Mouse (Mus musculus): ENCODE results near the gene Cdc42ep3. TPM values are rescaled to one million over a fixed set of nuclear protein-coding genes. Genes with fewer than 3 reads are reported as not detected.

Cdc42ep3 gene
- polyA plus RNA-seq, 1 experiment, result 102 TPM

DNA sequence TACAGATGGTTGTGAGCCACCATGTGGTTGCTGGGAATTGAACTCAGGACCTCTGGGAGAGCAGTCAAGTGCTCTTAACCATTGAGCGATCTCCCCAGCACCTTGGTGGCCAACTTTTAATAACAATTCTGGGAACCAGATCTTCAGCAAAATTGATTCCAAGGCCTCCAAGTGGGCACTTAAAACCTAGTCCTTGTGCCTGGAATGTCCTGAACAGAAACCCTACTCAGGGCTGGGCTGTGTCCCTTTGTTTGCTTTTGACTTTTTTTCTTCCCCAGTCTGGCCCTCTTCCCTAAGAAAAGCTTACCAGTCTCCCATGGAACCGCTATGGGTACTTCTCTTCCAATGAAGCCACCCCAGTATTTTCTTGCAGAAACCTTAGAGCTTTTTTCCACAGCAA lies 24.5 kb downstream of the Cdc42ep3 start:
- TF ChIP-seq POLR2A (IDR thresholded peaks at IDR 0.05; ENCODE audit: low read depth, low read length) (no peak), CTCF (IDR thresholded peaks at IDR 0.05; ENCODE audit: borderline replicate concordance, insufficient read depth, low read length) (no peak)

DNA sequence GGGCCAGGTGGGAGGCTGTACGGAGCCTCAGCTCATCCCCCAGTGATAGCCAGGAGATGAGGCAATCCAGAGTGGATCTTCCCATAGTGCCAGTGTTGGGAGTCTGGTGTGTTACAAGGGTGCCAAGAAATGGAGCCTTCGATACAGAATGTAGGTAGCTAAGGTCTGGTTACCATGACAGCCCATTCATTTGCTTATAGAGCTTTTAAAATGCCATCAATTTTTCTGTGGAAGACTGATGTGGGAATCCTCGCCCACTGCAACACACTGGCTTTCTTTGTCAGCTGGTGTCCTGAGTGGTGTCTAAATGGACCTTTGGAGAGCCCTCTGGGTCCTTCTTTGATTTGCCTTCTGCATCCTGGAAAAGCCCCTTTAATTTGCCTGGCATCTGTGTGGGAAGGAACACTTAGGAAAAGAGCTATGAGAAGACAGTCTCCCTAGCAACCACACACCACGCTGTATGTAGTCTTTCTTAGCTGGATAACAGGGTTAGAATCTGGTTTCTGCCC lies 28.0 kb downstream of the Cdc42ep3 start:
- H3K4me1 ChIP-seq (ENCODE audit: control insufficient read depth, insufficient read depth, low read length), result no peaks in the 10 kb centered on the region
- no peak overlapping the region for H3K4me3 ChIP-seq (ENCODE audit: insufficient read depth, low read length)
- TF ChIP-seq CTCF (IDR thresholded peaks at IDR 0.05; ENCODE audit: borderline replicate concordance, insufficient read depth, low read length), result no peak
- no peak for TF ChIP-seq POLR2A (IDR thresholded peaks at IDR 0.05; ENCODE audit: low read depth, low read length)

More for the DNA sequence above, 24.5 kb downstream of the Cdc42ep3 start:
- Histone ChIP-seq H3K4me3 (ENCODE audit: insufficient read depth, low read length) (no peak overlapping the region), H3K27ac (ENCODE audit: insufficient read depth, low read length) (no peak overlapping the region), H3K4me1 (ENCODE audit: control insufficient read depth, insufficient read depth, low read length) (no peaks in the 10 kb centered on the region)

DNA sequence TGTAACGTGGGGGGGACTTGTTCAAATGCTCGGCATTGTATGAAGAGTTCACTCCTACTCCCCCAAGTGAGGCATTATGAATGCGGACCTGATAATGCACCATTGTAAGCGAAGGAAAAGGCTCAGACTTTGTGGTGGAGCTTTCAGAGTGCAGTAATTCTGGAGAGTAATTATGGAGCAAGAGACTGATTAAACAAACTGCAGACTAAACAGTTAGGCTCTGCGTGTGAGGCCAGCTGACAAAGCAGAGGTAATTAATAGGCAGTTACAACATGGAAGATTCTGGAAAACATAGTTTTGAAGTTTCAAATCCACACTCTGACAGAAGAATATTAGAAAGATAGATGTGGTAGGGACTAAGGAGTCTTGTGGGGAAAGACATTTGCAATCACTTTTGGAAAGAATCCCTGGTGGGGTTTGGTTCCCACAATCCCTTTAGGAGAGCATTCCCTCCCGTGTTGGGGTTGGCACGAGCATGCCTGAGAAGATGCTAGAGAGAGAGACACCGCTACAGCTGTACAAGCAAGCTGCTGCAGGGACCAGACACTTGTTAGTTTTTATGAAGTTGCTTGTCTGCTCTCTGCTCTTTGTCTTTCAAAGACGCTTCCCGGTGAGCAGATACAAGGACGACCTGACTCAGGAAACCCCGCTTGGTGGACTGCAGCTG lies 37.7 kb downstream of the Cdc42ep3 start:
- no peak for TF ChIP-seq POLR2A (IDR thresholded peaks at IDR 0.05; ENCODE audit: low read depth, low read length)
- TF ChIP-seq CTCF (IDR thresholded peaks at IDR 0.05; ENCODE audit: borderline replicate concordance, insufficient read depth, low read length), result no peak
- Histone ChIP-seq H3K27ac (ENCODE audit: insufficient read depth, low read length) (no peak overlapping the region), H3K4me1 (ENCODE audit: control insufficient read depth, insufficient read depth, low read length) (no peaks in the 10 kb centered on the region), H3K4me3 (ENCODE audit: insufficient read depth, low read length) (no peak overlapping the region)

More for the DNA sequence above, 28.0 kb downstream of the Cdc42ep3 start:
- no peak overlapping the region for H3K27ac ChIP-seq (ENCODE audit: insufficient read depth, low read length)

DNA sequence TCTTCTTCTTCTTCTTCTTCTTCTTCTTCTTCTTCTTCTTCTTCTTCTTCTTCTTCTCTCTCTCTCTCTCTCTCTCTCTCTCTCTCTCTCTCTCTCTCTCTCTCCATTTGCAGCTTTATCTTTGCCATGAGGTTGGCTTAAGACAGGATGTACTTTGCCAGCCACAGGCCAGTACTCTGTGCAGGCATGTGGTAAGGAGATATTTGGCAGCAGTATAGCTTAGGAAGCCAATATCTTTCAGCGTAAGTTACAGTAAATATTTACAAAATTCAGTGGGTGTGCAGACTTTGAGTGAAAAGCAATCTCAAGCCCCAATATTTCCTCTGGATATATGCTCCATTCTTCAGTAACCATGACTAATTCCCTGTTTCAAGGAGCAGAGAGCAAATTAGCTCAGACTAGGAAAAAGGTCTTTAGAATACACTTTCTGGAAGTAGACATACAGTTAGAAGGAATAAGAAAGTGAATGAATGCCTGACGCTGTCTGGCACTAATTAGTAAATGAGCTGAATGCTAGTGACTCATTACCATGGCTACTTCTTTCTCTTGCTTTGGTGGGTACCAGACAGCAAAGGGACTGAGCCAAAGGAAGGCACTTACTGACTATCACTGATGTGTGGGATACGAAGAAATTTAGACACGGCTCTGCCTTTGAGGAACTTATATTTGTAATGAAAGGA lies 39.3 kb downstream of the Cdc42ep3 start:
- no peaks in the 10 kb centered on the region for H3K4me1 ChIP-seq (ENCODE audit: control insufficient read depth, insufficient read depth, low read length)
- no peak overlapping the region for H3K4me3 ChIP-seq (ENCODE audit: insufficient read depth, low read length)
- no peak for TF ChIP-seq CTCF (IDR thresholded peaks at IDR 0.05; ENCODE audit: borderline replicate concordance, insufficient read depth, low read length)
- TF ChIP-seq POLR2A (IDR thresholded peaks at IDR 0.05; ENCODE audit: low read depth, low read length), result no peak
- H3K27ac ChIP-seq (ENCODE audit: insufficient read depth, low read length), result no peak overlapping the region

GRCm38 (mm10) chr17:79310465-79310864 lies 44.4 kb downstream of the Cdc42ep3 start:
- Histone ChIP-seq H3K4me1 (ENCODE audit: control insufficient read depth, insufficient read depth, low read length) (no peaks in the 10 kb centered on the region), H3K4me3 (ENCODE audit: insufficient read depth, low read length) (no peak overlapping the region), H3K27ac (ENCODE audit: insufficient read depth, low read length) (no peak overlapping the region)
- TF ChIP-seq CTCF (IDR thresholded peaks at IDR 0.05; ENCODE audit: borderline replicate concordance, insufficient read depth, low read length) (no peak), POLR2A (IDR thresholded peaks at IDR 0.05; ENCODE audit: low read depth, low read length) (no peak)

DNA sequence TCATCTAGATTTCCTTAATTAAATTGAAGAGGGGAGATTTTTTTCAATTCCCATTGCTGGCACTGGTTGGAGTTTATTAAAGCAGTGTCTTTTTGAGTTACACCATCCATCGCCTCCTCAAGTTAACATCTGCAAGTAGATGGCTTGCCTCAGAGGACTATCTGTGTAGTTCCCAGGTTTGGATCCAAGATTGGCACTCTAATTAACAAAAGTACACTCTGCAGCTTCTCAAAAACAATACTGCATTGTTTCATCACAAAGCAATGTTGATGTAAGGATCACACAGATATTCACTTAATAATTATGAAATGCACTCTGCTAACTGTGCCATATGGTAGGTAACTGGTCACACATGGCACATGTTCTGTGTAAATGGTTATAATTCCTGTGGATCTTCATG lies 45.4 kb downstream of the Cdc42ep3 start:
- H3K27ac ChIP-seq (ENCODE audit: insufficient read depth, low read length), result no peak overlapping the region
- no peaks in the 10 kb centered on the region for H3K4me1 ChIP-seq (ENCODE audit: control insufficient read depth, insufficient read depth, low read length)
- no peak overlapping the region for H3K4me3 ChIP-seq (ENCODE audit: insufficient read depth, low read length)
- TF ChIP-seq CTCF (IDR thresholded peaks at IDR 0.05; ENCODE audit: borderline replicate concordance, insufficient read depth, low read length) (no peak), POLR2A (IDR thresholded peaks at IDR 0.05; ENCODE audit: low read depth, low read length) (no peak)

DNA sequence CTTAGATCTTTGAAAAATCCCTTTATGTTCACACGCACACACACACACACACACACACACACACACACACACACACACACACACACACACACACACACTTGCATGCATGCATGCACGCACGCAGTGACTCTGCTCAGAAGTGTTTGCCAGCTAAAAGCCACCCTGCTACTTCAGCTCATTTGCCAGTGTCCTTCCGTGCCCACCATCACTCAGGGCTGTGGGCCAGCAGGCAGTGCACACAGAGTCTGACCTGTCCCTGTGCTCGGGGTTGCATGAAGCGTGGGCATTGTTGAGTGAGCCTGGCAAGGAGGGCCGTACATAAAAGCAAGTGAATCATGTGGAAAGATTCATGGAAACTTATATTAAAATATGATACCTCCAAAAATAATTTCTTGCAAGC lies 49.2 kb downstream of the Cdc42ep3 start:
- H3K4me3 ChIP-seq (ENCODE audit: insufficient read depth, low read length), result no peak overlapping the region
- no peak for TF ChIP-seq CTCF (IDR thresholded peaks at IDR 0.05; ENCODE audit: borderline replicate concordance, insufficient read depth, low read length)
- TF ChIP-seq POLR2A (IDR thresholded peaks at IDR 0.05; ENCODE audit: low read depth, low read length), result no peak
- H3K4me1 ChIP-seq (ENCODE audit: control insufficient read depth, insufficient read depth, low read length), result no peaks in the 10 kb centered on the region
- no peak overlapping the region for H3K27ac ChIP-seq (ENCODE audit: insufficient read depth, low read length)

DNA sequence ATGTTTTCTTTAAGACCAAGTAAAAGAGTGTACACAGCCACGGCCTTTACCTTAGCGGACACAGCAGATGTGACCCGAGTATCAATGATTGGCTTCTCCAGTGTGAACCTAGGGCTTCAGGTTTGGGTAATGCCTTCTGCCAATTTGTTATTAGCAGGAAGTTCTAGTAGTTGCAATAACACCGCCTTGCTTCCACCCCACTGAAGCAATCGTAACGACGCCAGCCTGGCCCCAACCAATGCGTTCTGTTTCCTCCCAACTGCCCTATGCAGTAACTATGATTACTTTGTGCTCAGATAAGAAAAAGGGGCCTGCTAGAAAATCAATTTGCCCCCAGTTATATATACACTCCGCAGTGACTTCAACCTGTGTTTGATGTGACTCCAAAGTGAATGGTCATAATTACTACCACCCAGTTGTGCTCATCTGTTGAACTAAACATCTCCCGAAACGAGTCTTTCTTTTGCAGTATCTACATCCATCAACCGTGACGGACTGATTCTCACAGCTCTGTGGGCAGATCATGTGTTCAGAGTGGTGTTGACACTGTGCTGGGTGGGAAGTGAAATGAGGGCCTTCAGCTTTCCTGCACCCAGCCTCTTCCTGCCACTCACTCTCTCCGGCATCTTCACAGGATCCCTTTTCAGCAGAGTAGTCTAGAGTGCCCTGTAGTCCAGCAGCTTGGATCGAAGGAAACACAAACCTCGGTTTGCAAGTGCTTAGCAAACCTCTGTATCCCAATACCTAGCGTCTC lies 51.0 kb downstream of the Cdc42ep3 start:
- H3K4me3 ChIP-seq (ENCODE audit: insufficient read depth, low read length), result no peak overlapping the region
- no peak overlapping the region for H3K27ac ChIP-seq (ENCODE audit: insufficient read depth, low read length)
- TF ChIP-seq CTCF (IDR thresholded peaks at IDR 0.05; ENCODE audit: borderline replicate concordance, insufficient read depth, low read length) (no peak), POLR2A (IDR thresholded peaks at IDR 0.05; ENCODE audit: low read depth, low read length) (no peak)
- peaks cover 5% of the 10 kb centered on the region; the same call in 1 of the 2 replicates for H3K4me1 ChIP-seq (ENCODE audit: control insufficient read depth, insufficient read depth, low read length)

DNA sequence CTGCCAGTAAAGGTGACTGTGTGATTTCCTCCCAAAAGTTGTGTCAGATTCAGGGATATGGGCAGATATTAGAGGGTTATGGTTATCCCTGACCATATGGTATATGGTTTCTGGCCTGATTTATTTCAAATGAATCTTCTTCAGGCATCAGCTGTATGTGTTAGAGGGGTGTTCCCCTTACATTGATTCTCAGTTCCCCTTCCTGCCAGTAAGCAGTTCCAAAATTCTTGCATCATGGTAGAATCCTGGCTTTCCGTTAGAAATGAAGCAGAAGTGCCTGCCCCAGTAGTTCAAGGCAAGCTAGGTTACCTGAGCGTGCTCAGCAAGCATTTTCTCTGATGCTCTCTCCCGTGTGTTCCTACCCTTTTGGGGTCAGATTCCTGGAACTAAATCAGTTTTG lies 51.7 kb downstream of the Cdc42ep3 start:
- H3K4me1 ChIP-seq (ENCODE audit: control insufficient read depth, insufficient read depth, low read length), result peaks cover 6% of the 10 kb centered on the region; the same call in 1 of the 2 replicates
- H3K4me3 ChIP-seq (ENCODE audit: insufficient read depth, low read length), result no peak overlapping the region
- no peak overlapping the region for H3K27ac ChIP-seq (ENCODE audit: insufficient read depth, low read length)
- TF ChIP-seq POLR2A (IDR thresholded peaks at IDR 0.05; ENCODE audit: low read depth, low read length) (no peak), CTCF (IDR thresholded peaks at IDR 0.05; ENCODE audit: borderline replicate concordance, insufficient read depth, low read length) (no peak)
